Mouse (Mus musculus) cerebellum, postnatal 10 days (tissue): ENCODE measurements at regions not wholly inside any gene's neighbourhood (a gene's known extent, or its start where the extent isn't known, plus 50 kb on each side); places are given as distances from the start of the nearest gene placed in this dataset.

Source experiments
- DNase-seq, 2 experiments: peaks; one replicate each; pipeline ENCODE4 v3.0.0; 2021; ENCODE audit warnings: mixed read lengths in 2 of 2

- no peak for DNase-seq
Measured at GRCm38 (mm10) chr13:107626670-107627069, 417.6 kb upstream of the Smim15 start.

GRCm38 (mm10) chr13:107621337-107621736 lies 422.9 kb upstream of the Smim15 start:
- no peak for DNase-seq

- no peak for DNase-seq
Measured at GRCm38 (mm10) chr13:107620887-107621286, 423.4 kb upstream of the Smim15 start.

DNA sequence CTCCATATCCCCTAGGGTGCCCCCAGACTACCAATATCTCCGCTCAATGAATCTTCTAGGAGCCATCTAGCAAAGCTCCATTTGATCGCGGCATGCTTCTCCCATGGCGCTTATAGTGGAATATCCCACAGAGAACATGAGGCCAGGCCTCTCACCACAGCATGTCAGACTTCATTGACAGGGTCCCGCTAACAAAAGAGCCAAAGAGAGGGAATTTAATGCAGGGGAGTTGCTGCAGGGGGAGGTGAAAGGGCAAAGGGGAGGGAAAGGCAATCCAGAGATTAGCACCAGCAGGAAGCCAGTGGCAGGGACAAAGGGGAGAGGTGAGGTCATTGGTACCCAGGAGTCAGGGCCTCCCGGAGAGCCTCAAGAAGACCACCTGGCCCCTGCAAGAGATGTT lies 424.0 kb upstream of the Smim15 start:
- DNase-seq = no peak

DNA sequence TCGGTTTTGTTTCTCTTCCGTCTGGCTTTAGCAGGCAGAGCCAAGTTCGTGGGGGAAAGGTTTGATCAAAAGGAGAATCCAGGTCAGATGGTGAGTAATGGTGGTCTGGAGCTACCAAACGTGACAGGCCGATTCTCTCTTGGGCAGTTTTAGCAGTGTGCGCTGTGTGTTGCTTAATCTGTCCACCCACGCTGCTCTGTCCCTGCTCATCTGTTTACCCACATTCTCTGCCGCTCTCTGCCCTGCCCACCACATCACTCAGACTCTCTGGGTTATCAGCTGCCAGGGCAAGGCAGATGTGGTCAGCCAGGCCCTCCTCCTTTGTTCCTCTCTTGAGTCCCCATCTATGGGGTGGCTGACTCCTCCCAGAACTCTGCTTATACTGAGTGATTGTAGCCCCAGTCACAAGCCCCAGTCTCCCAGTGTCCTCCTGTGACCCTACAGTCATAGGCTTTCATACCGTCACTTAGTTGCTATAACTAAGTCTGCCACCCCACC lies 424.8 kb upstream of the Smim15 start:
- DNase-seq = peak; percentile 17 to 35

GRCm38 (mm10) chr13:107618796-107619429 lies 425.3 kb upstream of the Smim15 start:
- DNase-seq = no peak

DNA sequence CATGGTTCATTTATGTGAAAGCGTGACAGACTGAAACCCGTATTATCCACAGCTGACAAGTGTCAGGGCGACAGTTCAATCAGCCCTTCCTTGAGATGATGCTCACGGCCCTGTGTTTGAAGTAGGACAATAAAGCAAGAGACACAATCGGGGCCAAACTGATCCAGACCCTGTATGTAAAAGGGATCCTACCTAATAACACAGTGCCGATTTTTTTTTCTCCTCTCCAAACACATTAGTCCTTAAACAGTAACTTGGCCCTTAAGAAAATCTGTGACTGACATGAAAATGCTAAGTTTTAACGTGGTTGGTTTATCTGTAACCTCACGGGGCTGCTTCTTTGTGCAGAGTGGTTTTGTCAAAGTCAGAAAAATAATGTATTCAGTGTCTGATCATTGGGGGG lies 425.9 kb upstream of the Smim15 start:
- no peak for DNase-seq

DNA sequence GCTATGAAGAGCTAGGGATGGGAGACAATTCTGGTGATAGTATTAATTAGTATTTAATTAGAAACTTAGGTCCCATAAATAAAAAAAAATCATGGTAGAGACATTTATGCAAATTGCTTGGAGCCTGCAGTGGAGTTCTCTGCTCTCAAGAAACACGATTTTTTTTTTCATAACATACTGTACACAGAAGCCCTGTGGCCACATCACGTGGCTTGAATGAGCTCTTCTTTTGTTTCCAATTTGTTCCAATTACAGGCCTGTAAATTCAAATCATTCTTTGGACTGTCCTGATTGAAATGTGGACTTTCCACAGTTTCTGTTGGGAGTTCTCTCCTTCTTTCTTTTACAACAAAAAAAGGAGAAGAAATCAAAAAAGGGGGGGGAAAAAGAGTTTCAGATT lies 426.7 kb upstream of the Smim15 start:
- no peak for DNase-seq

- peak; percentile 24 to 56 for DNase-seq
Measured at GRCm38 (mm10) chr13:107616775-107617174, 427.5 kb upstream of the Smim15 start.

- no peak for DNase-seq
Measured at GRCm38 (mm10) chr13:107608996-107609503, 435.2 kb upstream of the Smim15 start.

DNA sequence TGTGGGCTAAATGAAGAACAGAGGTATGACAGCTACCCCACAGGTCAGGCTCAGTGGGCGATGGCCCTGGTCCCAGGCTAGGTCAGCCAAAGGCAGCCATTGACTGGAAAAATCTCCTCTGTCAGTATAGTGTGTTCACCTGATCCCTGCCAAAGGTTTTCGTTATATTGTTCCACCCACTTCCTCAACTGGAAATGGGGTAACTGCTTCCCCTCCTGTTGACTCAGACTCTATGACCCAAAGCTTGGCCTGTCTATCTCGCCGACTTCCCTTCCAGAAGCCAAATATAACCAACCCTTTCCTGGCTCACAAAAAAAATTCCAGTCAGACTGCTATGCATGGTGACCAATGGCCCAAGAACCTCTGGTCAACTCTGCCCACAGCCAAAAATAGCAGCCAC lies 437.0 kb upstream of the Smim15 start:
- peak; percentile 28 to 54 for DNase-seq

GRCm38 (mm10) chr13:107602149-107602548 lies 442.1 kb upstream of the Smim15 start:
- DNase-seq = no peak

- no peak for DNase-seq
Measured at GRCm38 (mm10) chr13:107601132-107601439, 443.2 kb upstream of the Smim15 start.

GRCm38 (mm10) chr13:107600331-107601131 lies 443.7 kb upstream of the Smim15 start:
- DNase-seq = peak; percentile 21 to 22

DNA sequence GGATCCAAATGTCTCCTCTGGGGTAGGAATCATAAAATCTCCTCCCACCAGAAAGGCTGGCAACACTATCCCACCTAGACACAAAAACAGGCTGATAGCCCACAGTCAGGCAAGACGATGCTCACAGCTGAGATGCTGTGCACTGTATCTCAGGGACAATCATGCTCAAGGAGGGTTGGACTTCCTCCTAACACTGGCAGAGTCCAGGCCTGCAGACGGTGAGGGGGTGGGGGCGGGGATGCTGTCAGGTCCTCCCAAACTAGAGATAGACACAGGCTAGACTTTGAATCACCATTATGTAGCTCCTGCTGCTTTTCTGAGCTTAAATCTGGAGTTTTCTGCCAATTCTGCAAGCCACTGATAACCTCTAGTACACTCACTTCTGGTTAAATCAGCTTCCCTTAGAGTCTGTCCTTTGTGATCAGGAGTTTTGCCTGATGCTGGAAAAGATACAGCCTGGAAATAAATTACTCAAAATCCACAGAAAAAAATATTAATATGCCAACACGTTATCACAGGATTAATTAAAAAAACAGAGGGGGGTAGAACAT lies 445.1 kb upstream of the Smim15 start:
- DNase-seq = no peak

DNA sequence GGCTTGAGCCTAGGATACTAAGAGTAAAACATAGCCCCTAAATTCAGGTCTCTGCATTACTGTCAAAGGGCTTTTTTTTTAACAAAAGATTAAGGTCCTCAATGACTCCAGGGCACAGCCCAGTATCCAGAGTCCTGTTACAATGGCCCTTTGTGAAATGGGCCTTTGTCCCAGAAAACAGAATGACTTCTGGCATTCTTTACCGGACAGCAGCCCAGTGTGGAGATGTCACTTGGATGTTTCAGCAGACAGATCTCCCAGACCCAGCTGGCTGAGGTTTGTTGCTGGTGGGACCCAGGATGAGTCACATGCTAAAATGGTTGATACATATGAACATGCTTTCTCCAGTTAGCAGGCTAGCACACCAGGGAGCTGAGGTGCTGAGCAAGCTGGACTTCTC lies 445.9 kb upstream of the Smim15 start:
- DNase-seq = peak in 1 of 2 experiments; percentile 10

- DNase-seq = no peak
Measured at GRCm38 (mm10) chr13:107597217-107597616, 447.0 kb upstream of the Smim15 start.

DNA sequence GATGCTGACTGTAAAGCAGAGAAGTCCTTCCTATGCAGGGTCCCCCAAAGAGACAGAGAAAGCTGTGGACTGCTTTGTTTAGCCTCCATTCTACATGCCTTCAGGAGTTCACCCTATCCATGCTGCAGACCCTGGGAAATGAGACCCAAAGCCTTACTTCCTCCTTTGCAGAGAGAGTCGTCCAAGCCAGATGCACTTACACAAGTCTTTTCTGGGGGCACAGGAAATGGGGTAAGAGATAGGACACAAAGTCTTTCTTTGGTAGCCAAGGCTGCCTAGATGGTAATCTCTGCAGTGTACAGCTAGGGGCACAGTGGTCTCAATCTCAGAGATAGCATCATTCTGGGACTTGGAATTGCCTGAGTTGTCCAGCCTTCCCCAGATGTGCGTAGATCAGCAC lies 448.1 kb upstream of the Smim15 start:
- no peak for DNase-seq

- no peak for DNase-seq
Measured at GRCm38 (mm10) chr13:107588399-107589002, 455.7 kb upstream of the Smim15 start.

DNA sequence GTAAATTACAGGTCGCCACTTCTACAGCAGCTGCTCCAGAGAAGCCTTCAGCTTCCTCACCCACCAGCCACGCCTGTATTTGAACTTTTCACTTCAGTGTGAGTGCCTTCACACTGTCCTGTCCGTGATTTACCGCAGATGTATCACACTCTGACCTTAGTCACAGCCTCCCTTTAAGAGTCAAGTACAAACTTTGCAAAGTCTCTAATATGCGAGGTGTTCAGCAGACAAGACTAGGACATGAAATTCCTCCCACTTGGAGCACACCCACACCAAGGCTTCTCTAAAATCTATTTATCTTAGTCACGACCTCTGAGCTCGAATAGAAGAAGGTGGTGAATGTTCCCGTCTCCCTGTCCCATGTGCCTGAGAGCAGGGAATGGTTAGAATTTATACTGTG lies 456.6 kb upstream of the Smim15 start:
- no peak for DNase-seq

- DNase-seq = peak; percentile 12 to 22
Measured at GRCm38 (mm10) chr13:107585936-107586335, 458.3 kb upstream of the Smim15 start.

- no peak for DNase-seq
Measured at GRCm38 (mm10) chr13:107585353-107585752, 458.9 kb upstream of the Smim15 start.

DNA sequence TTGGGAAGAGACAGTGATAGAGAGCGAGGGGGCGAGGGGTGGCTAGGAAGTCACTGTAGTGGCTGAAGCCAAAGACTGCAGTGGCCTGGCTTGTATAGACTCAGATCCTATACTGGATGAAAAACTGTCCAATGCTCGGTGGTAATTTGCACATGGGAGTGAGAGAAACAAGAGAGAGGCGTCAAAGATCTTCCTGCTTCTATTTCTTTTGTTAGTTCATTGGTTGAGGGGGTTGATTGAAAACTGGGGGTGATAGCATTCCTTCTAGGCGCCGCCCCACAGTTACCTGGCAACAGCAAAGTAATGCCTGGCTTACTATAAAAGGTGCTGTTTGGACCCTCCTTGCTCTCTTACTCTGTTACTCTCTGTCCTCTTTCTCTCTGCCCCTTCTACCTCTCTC lies 465.3 kb upstream of the Smim15 start:
- DNase-seq = no peak

GRCm38 (mm10) chr13:107577809-107578208 lies 466.4 kb upstream of the Smim15 start:
- no peak for DNase-seq
